Mouse (Mus musculus) C2C12 (cell line): Measurements from ENCODE around the gene Tex11. TPM values are rescaled to one million over a fixed set of nuclear protein-coding genes. Genes with fewer than 3 reads are reported as not detected.

Experiments
- H3K27me3 ChIP-seq: one replicate; pipeline ENCODE4 v1.6.1; 2011; ENCODE audit not compliant: control insufficient read depth, insufficient read depth, insufficient read length
- H3K36me3 ChIP-seq: one replicate; pipeline ENCODE4 v1.6.1; 2011; ENCODE audit not compliant: control insufficient read depth, insufficient read depth
- H3K4me3 ChIP-seq: one replicate; pipeline ENCODE4 v1.5.1; 2011; ENCODE audit warnings: mild to moderate bottlenecking, control low read depth; ENCODE audit not compliant: poor library complexity, insufficient read depth, severe bottlenecking
- H3K79me2 ChIP-seq: one replicate; pipeline ENCODE4 v1.6.1; 2011; ENCODE audit not compliant: control insufficient read depth, insufficient read depth
- H3K79me3 ChIP-seq: one replicate; pipeline ENCODE4 v1.6.1; 2011; ENCODE audit warnings: low read depth, control low read depth
- H3ac ChIP-seq: one replicate; pipeline ENCODE3; 2011; ENCODE audit warnings: low read depth; ENCODE audit not compliant: control insufficient read depth, insufficient read length
- CEBPB ChIP-seq: IDR thresholded peaks from one replicate; pipeline ENCODE4 v1.6.1; 2011; ENCODE audit warnings: low read depth, mild to moderate bottlenecking, control low read depth, moderate library complexity
- CTCF ChIP-seq: IDR thresholded peaks from one replicate; pipeline ENCODE4 v1.5.1; 2011; ENCODE audit not compliant: control insufficient read depth, insufficient read depth, insufficient read length
- FOSL1 ChIP-seq: IDR thresholded peaks from one replicate; pipeline ENCODE4 v1.8.0; 2011; ENCODE audit warnings: mild to moderate bottlenecking, low read length; ENCODE audit not compliant: poor library complexity, insufficient read depth, severe bottlenecking
- MAX ChIP-seq: IDR thresholded peaks from one replicate; pipeline ENCODE4 v1.6.1; 2011; ENCODE audit warnings: mild to moderate bottlenecking, control low read depth
- MYOD1 ChIP-seq: IDR thresholded peaks from one replicate; pipeline ENCODE4 v1.6.1; 2011; ENCODE audit warnings: low read depth; ENCODE audit not compliant: control insufficient read depth, insufficient read length
- MYOG ChIP-seq: IDR thresholded peaks from one replicate; pipeline ENCODE4 v1.6.1; 2011; ENCODE audit not compliant: control insufficient read depth, insufficient read length; ENCODE audit errors: extremely low read depth
- USF1 ChIP-seq: IDR thresholded peaks from one replicate; pipeline ENCODE4 v1.6.1; 2011; ENCODE audit warnings: low read depth, mild to moderate bottlenecking, control low read depth, moderate library complexity
- polyA plus RNA-seq: library from polyadenylated mRNA; unstranded; fragments of >200 nt; fragmentation: generic; extraction: Trizol; gene quantifications from one replicate; pipeline ENCODE4 v1.2.1, GENCODE M21; 2012; ENCODE audit warnings: missing spikeins

Tex11 gene
- polyA plus RNA-seq, 1 experiment, result not detected

DNA sequence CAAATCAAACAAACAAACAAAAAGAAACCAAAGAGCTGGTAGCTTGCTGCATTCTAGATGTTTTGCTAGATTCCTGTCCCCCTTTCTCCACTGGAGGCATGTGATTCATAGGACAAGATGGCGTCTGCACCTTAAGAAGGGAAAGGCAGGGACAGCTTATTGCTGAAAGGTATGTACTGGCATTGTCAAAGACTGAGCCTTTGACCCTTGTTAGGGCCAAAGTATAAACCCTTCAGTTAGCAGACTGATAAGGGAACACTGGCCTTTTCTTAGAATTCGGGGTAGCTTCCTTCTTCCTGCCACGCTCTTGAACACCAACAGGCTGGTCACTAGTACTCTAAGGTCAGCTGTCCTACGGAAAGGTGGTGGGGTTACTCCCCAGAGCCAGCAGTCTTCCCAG is 262.1 kb downstream of the Tex11 start:
- no peak overlapping the region for H3K4me3 ChIP-seq
- no peak overlapping the region for H3ac ChIP-seq
- H3K79me2 ChIP-seq, result no peaks in the 10 kb centered on the region
- TF ChIP-seq CTCF, result no peak
- peaks cover 8% of the 10 kb centered on the region for H3K36me3 ChIP-seq
- H3K27me3 ChIP-seq, result no peaks in the 10 kb centered on the region
- peaks cover 3% of the 10 kb centered on the region for H3K79me3 ChIP-seq

DNA sequence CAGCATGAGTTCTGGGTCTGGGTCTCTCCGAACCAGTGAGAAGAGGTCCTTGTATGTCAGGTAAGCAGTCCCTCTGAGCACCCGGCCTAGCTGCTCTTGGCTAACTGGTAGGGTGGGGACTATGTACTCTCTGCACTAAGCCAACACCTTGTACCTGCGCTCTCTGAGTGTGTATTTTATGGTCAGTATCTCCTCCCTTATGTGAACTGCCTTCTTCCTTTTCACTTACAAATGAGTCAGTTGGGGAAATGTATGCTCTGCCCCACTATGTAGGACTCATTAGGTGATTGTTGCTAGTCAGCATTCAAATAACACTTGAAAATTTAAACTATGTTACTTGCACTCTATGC is 262.8 kb downstream of the Tex11 start:
- TF ChIP-seq MYOG, result no peak
- TF ChIP-seq CEBPB, result no peak
- no peak overlapping the region for H3K4me3 ChIP-seq
- no peaks in the 10 kb centered on the region for H3K79me2 ChIP-seq
- H3K79me3 ChIP-seq, result peaks cover 3% of the 10 kb centered on the region
- H3ac ChIP-seq, result no peak overlapping the region
- no peaks in the 10 kb centered on the region for H3K27me3 ChIP-seq
- peaks cover 8% of the 10 kb centered on the region for H3K36me3 ChIP-seq

DNA sequence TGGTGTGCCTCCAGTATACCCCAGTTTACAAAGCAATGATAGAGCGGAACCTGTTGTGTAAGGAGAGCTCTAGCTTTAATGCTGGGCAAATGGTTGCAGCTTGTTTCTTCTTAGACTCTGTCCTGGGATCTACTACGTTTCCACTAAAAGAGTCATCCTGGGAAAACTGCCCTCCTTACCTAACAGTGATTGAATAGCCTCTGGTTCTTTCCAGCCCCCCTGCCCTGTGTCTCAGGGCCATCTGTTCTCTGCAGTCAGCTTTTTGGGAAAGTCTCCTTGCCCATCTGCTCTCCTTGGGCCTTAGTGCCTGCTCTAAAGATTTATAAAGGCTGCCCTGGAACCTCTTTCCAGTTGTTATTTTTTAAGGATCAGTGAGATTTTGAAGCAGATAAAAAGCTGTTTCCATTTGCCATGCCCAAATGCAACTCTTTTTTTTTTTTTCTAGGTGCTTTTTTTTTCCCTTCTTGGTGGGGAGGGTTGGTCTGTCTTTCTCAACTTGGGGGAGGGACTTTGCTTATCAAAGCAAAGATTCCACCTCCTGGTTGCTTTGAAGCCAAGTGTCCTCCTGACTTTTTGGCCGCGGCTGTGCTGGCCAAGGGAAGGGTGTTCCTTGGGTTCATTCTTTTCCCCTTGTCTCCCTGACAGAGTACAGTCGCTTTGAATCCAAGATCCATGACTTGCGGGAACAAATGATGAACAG is 263.3 kb downstream of the Tex11 start:
- Histone ChIP-seq H3K4me3 (no peak overlapping the region), H3ac (no peak overlapping the region), H3K27me3 (no peaks in the 10 kb centered on the region), H3K36me3 (peaks cover 8% of the 10 kb centered on the region), H3K79me3 (peaks cover 3% of the 10 kb centered on the region), H3K79me2 (no peaks in the 10 kb centered on the region)
- TF ChIP-seq FOSL1, result no peak
- no peak for TF ChIP-seq MAX
- TF ChIP-seq CEBPB, result no peak
- no peak for TF ChIP-seq MYOD1
- TF ChIP-seq MYOG, result no peak
- no peak for TF ChIP-seq USF1
- TF ChIP-seq CTCF, result no peak

DNA sequence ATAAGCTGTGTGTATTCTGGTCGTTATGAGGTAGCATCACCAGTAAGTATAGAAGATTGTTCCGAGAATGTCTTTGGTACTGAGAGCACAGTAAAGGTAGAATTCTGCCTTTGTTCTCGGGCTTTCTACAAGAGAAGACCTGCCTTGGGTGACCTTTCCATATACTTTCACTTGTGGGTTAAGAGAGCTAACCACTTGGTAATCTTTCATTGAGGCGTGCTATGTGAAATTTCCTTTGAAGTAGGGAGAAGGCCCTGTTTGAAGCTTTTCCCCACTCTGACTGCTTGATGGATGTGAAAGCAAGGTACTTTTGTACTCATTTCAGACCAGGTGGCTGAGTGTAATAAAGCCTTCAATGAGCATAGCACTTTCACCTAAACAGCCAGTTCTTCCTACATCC is 270.1 kb downstream of the Tex11 start:
- H3K36me3 ChIP-seq, result no peaks in the 10 kb centered on the region
- no peaks in the 10 kb centered on the region for H3K27me3 ChIP-seq
- peaks cover 20% of the 10 kb centered on the region for H3K79me2 ChIP-seq
- H3K79me3 ChIP-seq, result peaks cover 6% of the 10 kb centered on the region
- no peak overlapping the region for H3ac ChIP-seq
- H3K4me3 ChIP-seq, result no peak overlapping the region
- TF ChIP-seq MAX, result no peak
- no peak for TF ChIP-seq MYOG
- TF ChIP-seq FOSL1, result no peak
- TF ChIP-seq CEBPB, result no peak

Other genes starting within 250 kb of the Tex11 start
- 3.6 TPM for gene Slc7a3, start 26.4 kb upstream of the Tex11 start, polyA plus RNA-seq
- gene Snx12, start 162.9 kb upstream of the Tex11 start, polyA plus RNA-seq, result 51.3 TPM
- gene Foxo4, start 194.9 kb upstream of the Tex11 start, polyA plus RNA-seq, result 8.6 TPM
- not detected for gene Gm614, start 204.3 kb upstream of the Tex11 start, polyA plus RNA-seq
- gene Il2rg, start 208.6 kb upstream of the Tex11 start, polyA plus RNA-seq, result 1.7 TPM
- not detected for gene Gm20489, start 209.4 kb upstream of the Tex11 start, polyA plus RNA-seq
- 22.7 TPM for gene Med12, start 214.4 kb upstream of the Tex11 start, polyA plus RNA-seq
- gene Nlgn3, start 239.5 kb upstream of the Tex11 start, polyA plus RNA-seq, result not detected